Mouse (Mus musculus): ENCODE results near the gene Gm49322.
"Not testable (repeated sequence)": the region's sequence is repeated elsewhere in the genome, so short reads cannot be mapped to it uniquely, and the experiment has no call there.

The Gm49322 gene

GRCm38 (mm10) chr10:80611024-80611423 lies 5.2 kb downstream of the Gm49322 start:
- DNase-seq (ENCODE audit: low read depth, low spot score) = no peak

DNA sequence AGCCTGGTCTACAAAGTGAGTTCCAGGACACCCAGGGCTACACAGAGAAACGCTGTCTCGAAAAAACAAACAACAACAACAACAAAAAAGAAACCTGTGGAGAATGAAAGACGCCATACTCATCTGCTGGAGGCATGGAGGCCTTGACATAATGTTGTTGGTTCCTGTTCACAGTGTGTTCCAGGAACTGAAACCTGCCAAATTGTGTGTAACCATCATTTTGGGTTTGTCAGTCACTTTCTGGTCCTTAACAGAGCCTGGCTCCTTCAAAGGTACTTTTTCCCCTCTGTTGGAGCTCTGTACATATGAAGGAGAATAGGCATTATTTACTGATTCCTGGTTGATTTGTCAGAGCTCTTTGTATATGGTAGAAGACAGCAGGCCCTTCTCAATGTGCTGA lies 6.1 kb downstream of the Gm49322 start:
- no peak for DNase-seq (ENCODE audit: low read depth, low spot score)

DNA sequence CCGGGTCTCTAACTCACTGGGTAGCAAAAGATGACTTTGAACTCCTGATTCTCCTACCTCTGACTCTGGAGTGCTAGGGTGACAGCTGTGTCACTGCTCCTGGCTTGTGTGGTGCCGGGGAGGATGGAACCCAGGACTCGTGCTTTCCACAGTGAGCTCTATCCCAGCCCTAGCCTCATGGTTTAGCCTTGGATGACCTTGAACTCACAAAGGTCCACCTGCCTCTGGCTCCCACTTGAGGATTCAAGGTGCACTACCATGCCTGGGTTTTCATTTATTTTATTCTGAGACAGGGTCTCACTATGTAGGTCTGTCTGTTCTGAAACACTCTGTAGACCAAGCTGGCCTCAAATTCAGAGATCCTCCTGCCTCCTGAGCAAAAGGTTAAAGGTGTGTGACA lies 8.0 kb downstream of the Gm49322 start:
- no peak for DNase-seq (ENCODE audit: low read depth, low spot score)

DNA sequence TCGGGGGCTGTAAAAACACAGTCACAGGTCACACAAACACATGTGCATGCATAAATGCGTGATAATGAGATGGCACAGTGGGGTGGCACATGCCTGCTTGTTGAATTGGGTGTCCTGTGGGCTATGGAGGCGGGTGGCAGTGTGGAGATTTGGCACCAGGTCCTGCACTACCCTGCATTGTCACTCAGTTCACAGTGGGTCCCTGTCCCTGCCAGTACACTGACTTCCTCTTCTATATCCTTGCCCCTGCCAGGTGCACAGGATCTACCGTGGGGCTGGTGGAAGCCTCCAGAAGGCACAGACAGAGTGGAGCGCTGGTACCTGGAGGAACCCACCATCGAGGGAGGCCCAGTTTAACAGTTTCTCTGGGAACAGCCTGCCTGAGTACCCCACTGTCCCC lies 8.5 kb downstream of the Gm49322 start:
- DNase-seq (ENCODE audit: low read depth, low spot score) = no peak

DNA sequence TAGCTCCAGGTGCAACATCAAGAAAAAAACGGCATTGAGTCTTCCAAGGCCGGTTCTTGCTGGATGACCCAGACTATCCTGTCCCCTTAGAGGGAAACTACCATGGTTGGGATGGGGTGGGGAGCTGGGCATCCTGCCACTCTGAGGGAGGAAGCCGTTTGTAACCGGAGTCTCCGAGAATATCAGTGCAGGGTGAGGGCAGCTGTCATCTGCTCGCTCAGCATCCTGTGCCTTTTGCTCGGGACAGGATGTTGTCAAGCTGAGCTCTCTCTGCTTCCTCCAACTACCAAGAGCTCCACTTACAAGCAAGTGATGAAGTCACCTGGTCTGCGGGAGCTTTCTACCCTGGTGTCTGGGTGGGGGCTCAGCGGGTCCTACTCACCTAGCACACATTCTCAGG lies 12.4 kb downstream of the Gm49322 start:
- DNase-seq (ENCODE audit: low read depth, low spot score) = no peak

DNA sequence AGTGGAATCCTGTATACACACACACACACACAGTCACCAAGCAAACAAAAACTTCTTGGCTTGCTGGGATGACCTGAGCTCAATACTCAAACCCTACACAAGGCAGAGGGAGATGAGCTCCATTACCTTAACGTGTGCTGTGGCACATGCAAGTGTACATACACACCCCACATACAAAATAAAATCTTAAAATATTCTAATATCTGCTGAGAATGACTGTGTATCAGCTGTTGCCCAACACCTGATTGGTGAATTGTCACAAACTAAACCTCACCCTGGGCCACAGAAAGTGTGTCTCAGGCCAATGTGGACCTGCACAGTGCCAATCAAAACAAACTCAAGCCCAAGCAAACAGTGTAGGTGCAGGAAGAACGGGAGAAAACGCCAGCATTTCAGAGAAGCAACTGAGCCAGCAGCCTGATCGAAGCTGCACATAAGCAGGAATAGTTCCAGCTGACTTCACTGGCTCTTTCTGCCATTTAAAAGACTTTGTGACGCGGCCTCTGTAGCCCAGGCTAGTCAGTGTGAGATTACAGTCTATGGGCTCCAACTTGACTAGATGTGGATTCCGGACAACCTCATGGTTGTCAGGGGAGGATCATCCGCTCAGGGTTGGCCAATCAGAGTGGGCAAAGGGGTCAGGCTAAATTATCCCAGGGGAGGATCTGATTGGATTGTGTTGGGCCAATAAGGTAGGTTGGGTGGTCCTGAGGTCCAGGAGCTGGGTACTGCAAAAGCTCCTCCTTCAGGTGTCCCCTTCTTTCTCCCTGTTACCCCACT lies 13.8 kb downstream of the Gm49322 start:
- no peak for DNase-seq (ENCODE audit: low read depth, low spot score)

DNA sequence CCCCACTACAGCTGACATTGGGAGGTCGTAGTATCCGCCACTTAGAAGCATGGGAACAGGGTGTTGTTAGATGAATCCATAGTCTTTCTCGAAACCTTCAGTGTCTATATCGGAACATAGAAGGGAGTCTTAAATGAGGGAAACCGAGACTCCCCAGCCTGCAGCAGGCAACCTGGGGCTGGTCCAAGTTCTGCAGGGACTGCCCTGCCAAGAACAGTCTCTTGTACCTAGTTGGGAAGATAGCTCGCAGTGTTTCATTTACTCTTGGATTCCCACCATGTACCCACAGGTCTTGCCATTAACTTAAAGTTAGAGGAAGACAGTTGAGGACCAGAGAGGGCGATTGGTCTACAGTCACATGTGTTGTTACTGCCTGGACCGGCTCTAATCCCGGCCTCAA lies 14.5 kb downstream of the Gm49322 start:
- DNase-seq (ENCODE audit: low read depth, low spot score) = no peak

- DNase-seq (ENCODE audit: low read depth, low spot score) = no peak
These were observed 15.2 kb downstream of the Gm49322 start for GRCm38 (mm10) chr10:80620796-80621689.

DNA sequence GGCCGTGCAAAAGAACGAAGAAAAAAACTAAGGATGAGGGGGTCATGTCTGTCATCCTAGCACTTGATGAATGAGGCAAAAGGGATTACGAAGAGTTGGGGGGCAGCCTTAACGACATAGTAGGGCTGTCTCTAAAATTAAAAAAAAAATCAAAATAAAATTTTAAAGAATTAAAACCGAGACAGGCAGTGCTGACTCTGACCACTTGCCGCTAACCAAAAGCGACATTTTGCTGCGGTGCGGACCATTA lies 15.8 kb downstream of the Gm49322 start:
- no peak for DNase-seq (ENCODE audit: low read depth, low spot score)

GRCm38 (mm10) chr10:80621940-80622660 lies 16.3 kb downstream of the Gm49322 start:
- DNase-seq (ENCODE audit: low read depth, low spot score) = peak; percentile 100

DNA sequence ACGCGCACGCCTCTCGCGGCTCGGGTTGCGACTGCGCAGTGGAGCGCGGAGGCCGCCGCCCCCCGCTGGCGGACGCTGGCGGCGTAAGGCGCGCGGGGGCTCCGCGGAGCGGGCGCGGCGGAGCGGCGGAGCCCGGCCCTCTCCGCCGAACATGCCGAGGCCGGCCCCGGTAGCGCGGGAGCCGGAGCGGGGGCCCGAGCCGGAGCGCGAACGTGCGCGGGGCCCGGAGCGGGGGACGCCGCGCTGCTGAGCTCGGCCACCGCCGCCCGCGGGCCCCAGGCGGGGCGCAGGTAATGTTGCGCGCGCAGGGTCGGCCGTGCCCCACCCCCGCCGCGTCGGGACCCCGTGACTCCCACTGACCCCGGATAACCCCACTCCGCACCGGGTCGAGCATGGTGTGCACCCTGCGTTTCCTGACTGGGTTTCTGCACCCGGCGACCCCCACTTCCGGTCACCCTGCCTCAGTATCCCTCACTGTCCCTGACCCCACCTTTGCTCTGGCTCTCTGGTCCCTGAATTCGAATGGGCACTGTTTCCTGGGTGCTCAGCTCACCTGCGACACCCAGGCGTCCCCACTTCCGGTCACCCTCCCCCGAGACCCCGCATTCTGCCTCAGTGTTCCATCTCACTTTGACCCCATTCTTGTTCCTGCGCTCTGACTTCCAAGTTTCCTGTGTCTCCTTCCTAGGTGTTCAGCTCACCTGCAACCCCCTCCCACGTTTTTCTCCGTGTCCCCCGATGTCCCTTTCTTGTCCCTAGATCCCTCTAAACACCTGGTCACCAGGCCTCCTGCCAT lies 17.0 kb downstream of the Gm49322 start, which contains the start of gene Csnk1g2:
Gene Csnk1g2 (plus strand): TSS at position 178 of the 796 bp plus-strand sequence.
- DNase-seq (ENCODE audit: low read depth, low spot score) = no peak

- DNase-seq (ENCODE audit: low read depth, low spot score) = no peak
These were observed 17.8 kb downstream of the Gm49322 start for GRCm38 (mm10) chr10:80623457-80624191.

DNA sequence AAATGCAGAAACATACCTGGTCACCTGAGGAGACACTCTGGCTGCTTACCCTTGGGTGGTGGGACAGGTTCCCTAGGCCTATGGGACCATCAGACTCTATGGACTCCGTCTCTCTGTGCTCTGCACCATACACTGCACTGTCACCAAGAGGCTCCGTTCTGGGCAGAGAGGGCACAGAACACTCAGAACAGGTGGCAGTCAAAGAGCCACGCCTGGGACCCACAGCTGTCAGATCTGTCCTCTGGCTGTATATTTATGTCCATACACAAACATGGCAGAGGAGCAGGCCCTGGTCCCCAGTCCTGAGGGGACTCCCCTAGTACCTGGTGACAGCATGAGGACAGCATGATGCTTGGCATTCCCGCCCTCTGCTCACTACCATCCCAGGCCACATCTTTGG lies 19.9 kb downstream of the Gm49322 start:
- DNase-seq (ENCODE audit: low read depth, low spot score) = no peak

GRCm38 (mm10) chr10:80627685-80628084 lies 21.9 kb downstream of the Gm49322 start:
- no peak for DNase-seq (ENCODE audit: low read depth, low spot score)

- DNase-seq (ENCODE audit: low read depth, low spot score) = no peak
These were observed 23.1 kb downstream of the Gm49322 start for GRCm38 (mm10) chr10:80628925-80629324.

DNA sequence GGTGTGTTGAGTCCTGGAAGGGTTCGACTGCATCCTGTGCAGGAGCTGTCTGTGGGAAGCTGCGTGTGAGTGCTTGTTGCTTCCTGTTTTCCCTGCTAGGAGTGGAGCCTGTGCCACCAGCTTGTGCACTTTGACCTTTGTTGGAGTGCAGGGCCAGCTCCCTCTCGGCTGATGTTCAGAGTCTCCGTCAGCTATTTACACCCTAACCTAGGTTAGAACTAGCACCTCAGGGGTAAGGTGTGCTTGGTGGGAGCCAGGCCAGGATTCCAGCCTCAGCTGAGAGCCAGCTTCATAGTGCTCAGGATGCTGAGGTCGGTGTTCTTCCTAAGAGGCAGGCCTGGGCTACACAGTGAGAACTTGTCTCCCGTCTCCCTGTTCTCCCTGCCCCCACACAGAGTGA lies 29.5 kb downstream of the Gm49322 start:
- no peak for DNase-seq (ENCODE audit: low read depth, low spot score)

DNA sequence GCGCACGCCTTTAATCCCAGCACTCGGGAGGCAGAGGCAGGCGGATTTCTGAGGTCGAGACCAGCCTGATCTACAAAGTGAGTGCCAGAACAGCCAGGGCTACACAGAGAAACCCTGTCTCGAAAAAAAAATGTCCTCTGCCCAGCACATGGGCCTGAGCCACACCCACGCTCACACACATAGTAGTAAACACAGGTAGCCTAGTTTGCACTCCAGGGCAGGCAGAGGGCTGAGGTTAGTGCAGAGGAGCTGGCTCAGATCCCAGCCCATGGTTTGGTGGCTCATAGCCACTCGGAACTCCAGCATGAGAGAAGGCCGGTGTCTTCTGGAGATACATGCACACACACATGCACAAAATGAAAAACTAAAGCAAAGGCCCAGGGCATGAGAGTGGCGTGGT lies 41.1 kb downstream of the Gm49322 start:
- DNase-seq (ENCODE audit: low read depth, low spot score) = no peak

GRCm38 (mm10) chr10:80649910-80650309 lies 44.1 kb downstream of the Gm49322 start:
- DNase-seq (ENCODE audit: low read depth, low spot score) = not testable (repeated sequence)

DNA sequence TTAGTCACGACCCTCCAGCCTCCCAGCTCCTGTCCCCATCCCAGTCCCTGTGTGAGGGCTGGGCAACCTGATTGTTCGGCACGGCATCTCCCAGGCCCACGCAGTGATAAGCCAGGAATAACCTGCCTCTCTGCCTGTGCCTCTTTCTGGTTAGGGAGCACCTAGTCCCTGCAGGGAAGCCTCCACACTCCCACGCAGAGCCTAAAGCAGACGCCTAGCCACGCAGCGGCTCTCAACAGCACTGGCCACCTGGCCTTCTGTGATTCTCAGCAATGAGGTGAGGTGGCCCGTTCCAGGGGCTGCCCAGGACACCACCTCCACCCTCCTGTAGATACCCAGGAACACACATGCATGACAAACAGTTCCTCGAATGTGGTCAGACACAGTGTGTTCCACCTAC lies 44.6 kb downstream of the Gm49322 start:
- DNase-seq (ENCODE audit: low read depth, low spot score) = no peak

GRCm38 (mm10) chr10:80653156-80653720 lies 47.4 kb downstream of the Gm49322 start:
- no peak for DNase-seq (ENCODE audit: low read depth, low spot score)

GRCm38 (mm10) chr10:80654866-80655265 lies 49.0 kb downstream of the Gm49322 start:
- DNase-seq (ENCODE audit: low read depth, low spot score) = no peak

Measured in retina, postnatal 7 days (tissue).